Mouse (Mus musculus) spleen, postnatal 14 days (tissue): ENCODE results near the gene Col6a1.

Experiments used
- DNase-seq, 2 experiments: peaks; one replicate each; pipeline ENCODE4 v3.0.0; 2021 to 2022; ENCODE audit warnings: low spot score in 2 of 2

The Col6a1 gene

GRCm38 (mm10) chr10:76724231-76724736 is 1.7 kb downstream of the Col6a1 start:
- no peak for DNase-seq

- DNase-seq, result no peak
Observed at GRCm38 (mm10) chr10:76722751-76723450, 3.1 kb downstream of the Col6a1 start.

- DNase-seq, result no peak
Observed at GRCm38 (mm10) chr10:76721746-76722145, 4.2 kb downstream of the Col6a1 start.

GRCm38 (mm10) chr10:76721216-76721615 is 4.8 kb downstream of the Col6a1 start:
- DNase-seq, result no peak

GRCm38 (mm10) chr10:76717631-76718030 is 8.3 kb downstream of the Col6a1 start:
- no peak for DNase-seq

GRCm38 (mm10) chr10:76717026-76717425 is 8.9 kb downstream of the Col6a1 start:
- DNase-seq, result no peak

- no peak for DNase-seq
Observed at GRCm38 (mm10) chr10:76714303-76714702, 11.7 kb downstream of the Col6a1 start.

- no peak for DNase-seq
Observed at GRCm38 (mm10) chr10:76712500-76712899, 13.5 kb downstream of the Col6a1 start.

GRCm38 (mm10) chr10:76711331-76711730 is 14.6 kb downstream of the Col6a1 start:
- no peak for DNase-seq

GRCm38 (mm10) chr10:76708465-76708864 is 17.5 kb downstream of the Col6a1 start:
- no peak for DNase-seq

GRCm38 (mm10) chr10:76707584-76707983 is 18.4 kb downstream of the Col6a1 start:
- DNase-seq, result no peak

GRCm38 (mm10) chr10:76707001-76707400 is 19.0 kb downstream of the Col6a1 start:
- DNase-seq, result no peak

- no peak for DNase-seq
Observed at GRCm38 (mm10) chr10:76704358-76704757, 21.6 kb downstream of the Col6a1 start.

GRCm38 (mm10) chr10:76701446-76701845 is 24.5 kb downstream of the Col6a1 start:
- DNase-seq, result no peak

GRCm38 (mm10) chr10:76699816-76700215 is 26.2 kb downstream of the Col6a1 start:
- no peak for DNase-seq

GRCm38 (mm10) chr10:76695283-76695885 is 30.6 kb downstream of the Col6a1 start:
- DNase-seq, result no peak

- no peak for DNase-seq
Observed at GRCm38 (mm10) chr10:76694765-76695164, 31.2 kb downstream of the Col6a1 start.

GRCm38 (mm10) chr10:76693446-76693845 is 32.5 kb downstream of the Col6a1 start:
- DNase-seq, result no peak

GRCm38 (mm10) chr10:76685451-76686017 is 40.4 kb downstream of the Col6a1 start:
- no peak for DNase-seq

- no peak for DNase-seq
Observed at GRCm38 (mm10) chr10:76683977-76684376, 42.0 kb downstream of the Col6a1 start.

GRCm38 (mm10) chr10:76683461-76683860 is 42.5 kb downstream of the Col6a1 start:
- no peak for DNase-seq

- no peak for DNase-seq
Observed at GRCm38 (mm10) chr10:76681882-76682281, 44.1 kb downstream of the Col6a1 start.
